Mouse (Mus musculus): ENCODE data around the gene Emp1. TPM values are rescaled to one million over a fixed set of nuclear protein-coding genes. Genes with fewer than 3 reads are reported as not detected.

Gene Emp1
- total RNA-seq, 2 experiments from 2014 or later = 39.9 to 43.1 TPM

DNA sequence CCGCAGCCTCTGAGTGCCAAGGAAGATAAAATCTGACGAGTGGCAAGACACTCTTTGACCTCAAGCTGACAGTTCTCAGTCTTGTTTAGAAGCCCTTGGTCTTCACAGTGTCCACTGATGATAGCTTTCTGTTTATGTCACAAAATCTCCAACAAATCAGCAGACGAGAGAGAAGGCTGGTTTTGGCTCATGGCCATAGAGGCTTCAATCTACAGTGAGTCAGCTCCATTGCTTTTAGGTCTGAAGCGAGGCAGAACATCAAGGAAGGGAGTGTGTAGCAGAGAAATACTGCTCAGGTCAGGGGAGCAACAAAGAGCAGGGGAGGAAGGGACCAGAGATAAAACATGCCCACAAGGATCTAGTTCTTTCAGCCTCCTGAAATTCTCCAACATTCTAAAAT is 45.0 kb downstream of the Emp1 start:
- no peak for DNase-seq

DNA sequence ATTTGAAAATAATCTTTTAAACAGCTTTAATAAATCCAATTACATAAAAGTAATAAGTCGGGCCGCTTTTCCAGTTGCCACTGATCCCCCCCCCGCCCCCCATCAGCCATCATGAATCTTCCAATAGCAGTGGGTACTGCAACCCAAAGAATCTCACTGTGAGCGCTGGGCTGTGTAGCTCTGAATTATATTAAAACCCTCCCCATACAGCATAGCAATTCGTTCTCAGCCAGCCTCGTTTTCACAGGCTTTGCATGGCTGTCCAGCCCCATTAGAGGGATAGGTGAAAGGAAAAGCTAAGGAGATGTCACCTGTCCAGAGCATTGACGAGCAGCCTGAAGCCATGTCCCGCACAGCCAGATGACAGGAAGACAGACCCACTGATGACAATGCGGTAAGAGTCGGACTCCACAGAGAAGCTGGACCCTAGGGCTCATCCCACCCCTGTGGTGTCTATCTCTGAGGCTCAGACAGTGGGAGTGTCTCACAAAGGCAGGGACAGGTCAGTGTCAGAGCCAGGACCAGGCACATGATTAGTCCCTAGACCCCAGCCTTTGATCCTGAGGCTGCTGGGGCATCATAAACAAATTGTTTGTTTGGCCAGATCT is 49.5 kb downstream of the Emp1 start:
- no peak for DNase-seq

DNA sequence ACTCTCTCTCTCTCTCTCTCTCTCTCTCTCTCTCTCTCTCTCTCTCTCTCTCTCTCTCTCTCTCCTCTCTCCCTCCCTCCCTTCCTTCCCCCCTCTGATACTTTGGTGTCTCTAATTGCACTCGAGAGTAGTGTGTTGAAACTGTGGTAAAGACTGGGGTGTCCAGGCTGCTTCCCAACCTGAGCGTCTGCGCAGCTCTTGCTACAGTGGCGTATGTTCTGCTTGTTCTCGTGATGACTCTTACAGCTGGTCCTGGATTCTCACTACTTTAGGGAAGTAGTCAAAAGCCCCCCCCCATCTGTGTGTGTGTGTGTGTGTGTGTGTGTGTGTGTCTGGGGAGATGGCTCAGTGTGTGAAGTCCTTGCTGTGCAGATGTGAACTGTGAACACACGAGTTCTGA is 50.3 kb downstream of the Emp1 start:
- DNase-seq = no peak

DNA sequence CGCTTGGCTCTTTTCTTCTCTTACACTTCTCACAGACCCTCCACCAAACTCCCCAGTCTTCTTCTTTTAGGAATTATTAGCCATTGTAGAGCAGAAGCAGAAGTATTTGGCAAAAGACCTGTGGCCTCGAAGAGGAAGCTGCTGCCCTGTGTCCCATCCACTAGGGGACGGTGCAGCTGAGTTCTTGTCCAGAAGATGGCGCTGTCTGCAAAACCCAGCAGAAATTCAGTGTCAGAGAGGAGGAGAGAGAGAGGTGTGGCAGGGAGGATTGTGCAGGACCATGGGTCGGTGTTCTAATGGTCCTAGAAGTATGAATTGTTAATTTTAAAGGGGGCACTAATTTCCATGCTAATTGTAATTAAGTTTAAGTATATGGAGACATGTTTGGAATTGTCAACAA is 55.1 kb downstream of the Emp1 start:
- DNase-seq = peak; percentile 13 to 22

DNA sequence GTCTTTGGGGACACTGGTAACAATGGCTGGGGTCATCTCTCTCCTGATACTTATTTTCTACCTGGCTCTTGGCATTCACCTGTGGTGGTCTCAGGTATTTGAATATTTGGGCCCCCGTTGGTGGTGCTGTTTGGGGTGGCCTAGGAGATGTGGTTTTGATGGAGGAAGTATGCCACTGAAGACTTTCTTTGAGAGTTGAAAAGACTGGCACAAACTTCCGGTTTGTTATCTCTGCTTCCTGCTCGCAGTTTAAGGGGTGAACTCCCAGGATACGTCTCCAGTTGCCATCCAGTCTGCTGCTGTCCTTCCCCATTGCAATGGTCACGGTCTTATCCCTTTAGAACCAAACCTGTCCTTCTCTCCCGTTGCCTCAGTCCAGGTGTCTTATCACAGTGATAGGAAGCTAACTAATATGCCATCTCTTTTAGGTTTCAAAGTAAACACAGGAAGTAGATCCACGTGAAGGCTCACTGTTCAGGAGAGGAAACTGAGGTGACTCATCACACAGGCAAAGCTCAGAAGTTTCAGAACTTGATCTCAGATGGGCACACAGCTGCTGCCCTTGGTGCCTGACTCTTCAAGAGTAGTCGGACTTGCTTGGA is 56.0 kb downstream of the Emp1 start:
- DNase-seq = no peak

DNA sequence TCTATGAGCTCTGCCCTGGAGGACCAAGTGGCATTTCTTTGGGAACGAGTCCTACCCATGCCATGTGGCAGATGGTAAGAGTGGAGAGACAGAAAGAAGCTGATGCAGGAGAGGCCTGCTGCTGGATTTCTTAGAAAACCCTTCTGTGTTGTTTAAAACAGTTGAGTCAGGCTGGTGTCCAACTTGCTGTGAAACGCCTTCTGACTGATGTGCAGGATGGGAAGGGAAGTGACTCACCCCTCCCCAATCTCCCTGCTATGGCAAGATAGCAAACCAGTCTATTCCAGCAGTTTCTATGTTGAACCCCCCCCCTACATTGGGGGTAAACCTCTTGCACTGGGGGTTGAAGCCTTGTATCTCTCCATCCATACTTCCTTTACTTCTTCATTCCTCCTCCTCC is 65.9 kb downstream of the Emp1 start:
- DNase-seq = no peak

DNA sequence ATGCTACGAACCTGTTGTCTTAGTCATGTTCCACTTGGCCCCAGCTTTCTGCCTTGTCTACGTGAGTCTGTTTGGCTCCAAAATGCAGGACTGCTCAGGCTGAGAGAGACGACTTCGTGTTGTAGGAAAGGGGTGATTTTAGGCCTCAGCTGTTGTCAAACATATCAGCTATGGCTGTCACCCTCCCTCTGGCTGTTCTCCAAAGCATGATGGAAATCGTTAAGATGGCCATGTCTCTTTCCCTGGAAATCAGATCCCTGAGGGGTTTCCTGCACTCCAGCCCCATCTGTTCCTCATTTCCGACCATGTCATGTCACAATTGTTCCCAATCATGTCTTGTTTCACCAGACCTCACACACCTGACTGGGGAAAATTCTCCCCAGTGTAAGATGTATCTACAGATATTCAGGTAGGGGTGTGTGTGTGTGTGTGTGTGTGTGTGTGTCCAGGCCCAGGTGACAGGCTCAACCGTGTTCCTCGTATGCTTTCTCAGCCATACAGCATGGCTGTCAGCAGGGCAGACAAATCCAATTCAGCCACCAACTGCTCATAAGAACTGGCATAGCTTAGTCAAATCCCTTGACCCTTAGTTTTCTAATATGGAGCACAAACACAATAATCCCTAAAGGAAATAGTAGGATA is 67.0 kb downstream of the Emp1 start:
- no peak for DNase-seq

DNA sequence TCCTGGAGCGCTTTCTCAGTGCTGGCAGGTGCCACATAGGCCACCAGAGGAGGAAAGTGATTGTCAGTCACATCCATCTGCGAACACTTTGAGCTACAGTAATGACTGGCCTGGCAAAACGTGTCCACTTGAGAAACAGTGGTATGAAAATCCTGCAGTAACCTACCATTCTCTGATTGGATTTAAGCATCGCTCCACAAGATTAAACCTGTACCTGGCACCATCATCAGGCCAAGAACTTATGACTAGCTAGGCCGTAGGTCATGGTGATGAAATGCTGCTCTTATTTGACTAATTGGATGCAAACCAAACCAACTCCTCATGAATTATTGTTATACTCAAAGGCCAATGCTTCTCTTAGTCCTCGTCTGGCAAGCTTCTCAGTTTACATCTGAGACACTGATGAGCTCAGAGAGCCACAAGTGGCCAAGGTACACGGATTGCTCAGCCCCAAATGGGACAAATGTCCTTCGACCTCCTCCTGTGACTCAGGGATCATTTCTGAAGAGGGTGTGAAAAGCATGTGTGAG is 68.2 kb downstream of the Emp1 start:
- DNase-seq = no peak

Other genes starting within 250 kb of the Emp1 start
- gene Gprc5d, start 244.3 kb upstream of the Emp1 start, total RNA-seq (2021) = not detected
- gene Fam234b, start 164.6 kb upstream of the Emp1 start, total RNA-seq (2021) = 1 to 10 TPM; 7.7 to 9.0 TPM
- 10 to 100 TPM; 64.7 to 68.9 TPM for gene Hebp1, start 164.5 kb upstream of the Emp1 start, total RNA-seq (2021)
- under 1 TPM; 0.44 to 0.65 TPM for gene Gsg1, start 108.2 kb upstream of the Emp1 start, total RNA-seq (2021)
- gene Pbp2, start 52.1 kb upstream of the Emp1 start, total RNA-seq (2021) = not detected

Measured in heart, adult 18-20 months (tissue).